Mouse (Mus musculus) E14TG2a.4 (cell line): Measurements from ENCODE around the gene Ahnak.

Experiments
- H3K27me3 ChIP-seq: 2 replicates; pipeline ENCODE4 v1.6.1; 2014; ENCODE audit warnings: low read length, control low read depth; ENCODE audit not compliant: insufficient read depth
- H3K36me3 ChIP-seq: 2 replicates; pipeline ENCODE4 v1.6.1; 2014; ENCODE audit warnings: low read length, control low read depth; ENCODE audit not compliant: insufficient read depth
- H3K4me1 ChIP-seq: replicated peaks from 2 replicates; pipeline ENCODE4 v1.6.1; 2014; ENCODE audit warnings: low read depth, low read length, control low read depth
- H3K4me3 ChIP-seq: replicated peaks from 2 replicates; pipeline ENCODE4 v1.5.1; 2014; ENCODE audit warnings: mild to moderate bottlenecking, low read length
- H3K9me3 ChIP-seq: 2 replicates; pipeline ENCODE4 v1.6.1; 2014; ENCODE audit warnings: low read length, control low read depth
- CTCF ChIP-seq: conservative IDR thresholded peaks from 2 replicates; pipeline ENCODE4 v1.5.1; 2014; ENCODE audit warnings: low read length
- NANOG ChIP-seq: IDR thresholded peaks from 2 replicates; pipeline ENCODE4 v1.6.1; 2014; ENCODE audit warnings: borderline replicate concordance, low read length, mixed read lengths
- POU5F1 ChIP-seq: IDR thresholded peaks from 2 replicates; pipeline ENCODE4 v1.6.1; 2014; ENCODE audit warnings: low read length, borderline replicate concordance

Ahnak gene

DNA sequence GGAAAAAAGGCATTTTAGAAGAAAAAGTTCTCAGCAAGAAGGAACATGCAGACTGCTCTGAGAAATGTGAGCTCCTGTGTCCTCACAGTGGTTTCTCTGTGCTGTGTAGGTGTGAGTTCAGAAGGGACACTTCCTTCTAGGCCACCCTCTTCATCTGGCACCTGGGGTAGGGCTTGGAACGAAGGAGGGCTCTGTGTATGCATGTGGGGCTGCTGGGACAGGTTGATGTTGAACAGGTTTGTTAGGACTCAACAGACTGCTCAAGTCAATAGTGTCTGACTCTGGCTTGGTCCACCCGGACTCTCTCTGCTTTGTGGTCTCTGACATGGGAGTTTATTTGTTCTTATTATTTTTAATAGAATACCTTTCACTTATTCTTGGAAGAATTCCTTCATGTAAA, 81.2 kb downstream of the Ahnak start:
- no peaks in the 10 kb centered on the region for H3K9me3 ChIP-seq
- no peak overlapping the region for H3K4me3 ChIP-seq
- H3K27me3 ChIP-seq = no peaks in the 10 kb centered on the region
- TF ChIP-seq CTCF = no peak
- no peak for TF ChIP-seq POU5F1
- H3K4me1 ChIP-seq = peaks cover 46% of the 10 kb centered on the region
- no peaks in the 10 kb centered on the region for H3K36me3 ChIP-seq

- Histone ChIP-seq H3K9me3 (no peaks in the 10 kb centered on the region), H3K36me3 (no peaks in the 10 kb centered on the region), H3K4me3 (no peak overlapping the region), H3K27me3 (no peaks in the 10 kb centered on the region), H3K4me1 (peaks cover 50% of the 10 kb centered on the region)
- TF ChIP-seq NANOG (no peak), CTCF (no peak), POU5F1 (no peak)
Observed at GRCm38 (mm10) chr19:9071456-9072156, 82.5 kb downstream of the Ahnak start.

GRCm38 (mm10) chr19:9072157-9072530, 83.1 kb downstream of the Ahnak start:
- TF ChIP-seq CTCF = no peak
- TF ChIP-seq NANOG = no peak
- TF ChIP-seq POU5F1 = no peak
- Histone ChIP-seq H3K4me3 (no peak overlapping the region), H3K27me3 (no peaks in the 10 kb centered on the region), H3K9me3 (no peaks in the 10 kb centered on the region), H3K36me3 (no peaks in the 10 kb centered on the region), H3K4me1 (peaks cover 52% of the 10 kb centered on the region)

DNA sequence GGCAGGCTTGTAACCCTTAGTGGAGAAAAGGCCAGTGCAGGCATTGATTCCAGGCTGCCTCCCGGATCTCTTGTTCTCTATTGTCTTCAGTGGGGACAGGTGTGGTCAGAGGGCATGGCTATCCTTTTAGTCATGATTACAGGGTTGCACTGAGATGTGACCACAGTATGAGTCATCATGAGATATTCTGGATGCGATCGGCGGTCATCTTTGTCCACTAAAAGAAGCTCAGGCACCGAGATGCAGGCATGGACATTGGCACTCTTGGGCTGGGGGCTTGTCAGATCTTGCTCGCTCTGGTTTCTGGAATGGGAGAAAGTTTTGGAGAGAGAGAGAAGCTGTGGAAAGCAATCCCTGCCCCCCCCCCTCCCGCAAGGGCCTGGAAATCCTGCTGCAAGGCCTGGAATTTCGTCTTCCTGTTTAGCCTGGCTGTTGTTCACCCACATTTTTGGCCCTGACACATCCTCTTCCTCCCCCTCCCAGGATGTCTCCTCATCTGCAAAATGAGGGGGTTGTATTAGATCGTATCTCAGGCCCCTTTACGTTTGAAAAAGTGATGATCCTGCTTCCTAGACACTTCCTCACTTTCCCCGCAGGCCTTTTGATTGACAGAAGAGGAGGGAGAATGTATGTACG, 84.8 kb downstream of the Ahnak start:
- H3K27me3 ChIP-seq = no peaks in the 10 kb centered on the region
- TF ChIP-seq POU5F1 (no peak), CTCF (no peak), NANOG (no peak)
- no peaks in the 10 kb centered on the region for H3K9me3 ChIP-seq
- H3K4me1 ChIP-seq = peaks cover 63% of the 10 kb centered on the region
- H3K36me3 ChIP-seq = no peaks in the 10 kb centered on the region
- H3K4me3 ChIP-seq = peak overlapping the region; percentile 24

DNA sequence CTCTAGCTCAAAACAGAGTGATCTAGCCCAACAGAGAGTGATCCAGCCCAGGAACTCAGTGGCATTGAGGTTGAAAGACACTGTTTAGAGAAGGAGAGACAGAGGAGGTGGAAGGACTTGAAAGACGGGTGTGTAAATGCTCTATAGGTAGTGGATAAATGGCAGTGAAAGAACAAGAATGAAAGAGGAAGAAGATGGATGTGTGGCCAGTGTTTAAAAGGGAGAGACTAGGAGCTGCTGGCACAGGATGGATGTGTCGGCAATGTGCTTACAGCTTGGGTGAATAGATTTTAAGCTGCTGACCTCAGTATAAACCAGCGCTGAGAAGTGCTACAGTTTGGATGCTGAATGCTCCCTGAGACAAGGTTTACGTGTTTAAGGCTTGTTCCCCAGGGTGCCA, 85.3 kb downstream of the Ahnak start:
- H3K4me1 ChIP-seq = peaks cover 65% of the 10 kb centered on the region
- no peaks in the 10 kb centered on the region for H3K36me3 ChIP-seq
- TF ChIP-seq CTCF (no peak), NANOG (no peak), POU5F1 (no peak)

DNA sequence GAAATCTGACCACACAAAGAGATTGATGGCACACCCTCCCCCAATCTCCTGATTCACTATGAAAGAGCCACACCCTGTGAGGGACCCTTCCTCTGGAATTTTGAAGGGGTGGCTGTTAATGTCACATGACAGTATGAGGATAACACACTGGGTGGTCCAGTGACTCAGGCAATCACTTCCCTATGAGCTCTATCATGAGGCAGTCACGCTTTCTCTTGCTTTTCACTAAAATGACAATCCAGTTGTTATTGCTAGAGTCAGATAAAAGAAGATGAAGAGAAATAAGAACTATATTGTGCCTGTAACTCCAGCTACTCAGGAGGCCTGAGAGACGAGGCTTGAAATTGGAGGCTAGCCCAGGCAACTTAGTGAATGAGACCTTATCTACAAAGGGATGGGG, 86.5 kb downstream of the Ahnak start:
- no peaks in the 10 kb centered on the region for H3K36me3 ChIP-seq
- H3K9me3 ChIP-seq = no peaks in the 10 kb centered on the region
- TF ChIP-seq POU5F1 (no peak), NANOG (no peak), CTCF (no peak)
- H3K4me1 ChIP-seq = peaks cover 69% of the 10 kb centered on the region
- no peaks in the 10 kb centered on the region for H3K27me3 ChIP-seq
- H3K4me3 ChIP-seq = no peak overlapping the region

More for the DNA sequence above, 85.3 kb downstream of the Ahnak start:
- H3K27me3 ChIP-seq = no peaks in the 10 kb centered on the region
- H3K9me3 ChIP-seq = no peaks in the 10 kb centered on the region
- H3K4me3 ChIP-seq = peak overlapping the region; percentile 24

GRCm38 (mm10) chr19:9076035-9076434, 87.0 kb downstream of the Ahnak start:
- peaks cover 71% of the 10 kb centered on the region for H3K4me1 ChIP-seq
- no peaks in the 10 kb centered on the region for H3K9me3 ChIP-seq
- H3K27me3 ChIP-seq = no peaks in the 10 kb centered on the region
- no peaks in the 10 kb centered on the region for H3K36me3 ChIP-seq
- H3K4me3 ChIP-seq = no peak overlapping the region
- no peak for TF ChIP-seq NANOG
- TF ChIP-seq POU5F1 = no peak
- no peak for TF ChIP-seq CTCF

DNA sequence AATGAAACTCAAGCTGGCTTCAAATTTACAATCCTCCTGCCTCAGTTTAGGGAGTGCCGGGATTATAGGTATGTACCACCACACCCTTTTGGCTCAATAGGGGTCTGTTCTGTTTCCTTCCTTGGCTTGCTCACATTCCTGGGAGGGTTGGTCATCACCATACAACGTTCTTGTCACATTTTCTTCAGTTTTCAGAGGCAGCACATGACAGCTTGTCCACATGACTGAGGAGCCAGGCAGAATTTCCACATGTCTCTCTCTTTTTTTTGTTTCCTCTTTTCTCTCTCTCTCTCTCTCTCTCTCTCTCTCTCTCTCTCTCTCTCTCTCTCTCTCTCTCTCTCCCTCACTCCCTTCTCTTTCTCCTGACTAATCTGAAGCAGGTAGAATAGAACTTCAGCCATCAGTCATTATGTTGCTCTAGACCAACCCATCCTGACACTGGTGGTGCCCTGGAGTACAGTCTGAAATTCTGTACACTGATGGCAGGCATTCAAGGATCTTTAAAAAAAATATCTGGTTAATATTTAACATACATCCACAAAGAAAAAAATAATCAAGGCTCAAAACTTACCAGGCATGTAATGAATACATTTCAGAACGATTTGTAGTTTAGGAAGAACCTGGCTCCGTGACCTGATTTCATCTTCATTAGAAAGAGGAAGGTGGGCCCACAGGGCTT, 88.0 kb downstream of the Ahnak start:
- peaks cover 77% of the 10 kb centered on the region for H3K4me1 ChIP-seq
- no peaks in the 10 kb centered on the region for H3K36me3 ChIP-seq
- H3K9me3 ChIP-seq = no peaks in the 10 kb centered on the region
- TF ChIP-seq NANOG = no peak
- TF ChIP-seq POU5F1 = no peak
- TF ChIP-seq CTCF = no peak
- H3K27me3 ChIP-seq = no peaks in the 10 kb centered on the region
- no peak overlapping the region for H3K4me3 ChIP-seq

GRCm38 (mm10) chr19:9079916-9080315, 90.8 kb downstream of the Ahnak start:
- Histone ChIP-seq H3K9me3 (no peaks in the 10 kb centered on the region), H3K4me3 (no peak overlapping the region), H3K4me1 (peaks cover 73% of the 10 kb centered on the region), H3K27me3 (no peaks in the 10 kb centered on the region), H3K36me3 (no peaks in the 10 kb centered on the region)
- no peak for TF ChIP-seq POU5F1
- TF ChIP-seq CTCF = no peak
- TF ChIP-seq NANOG = no peak
